Mouse (Mus musculus) cerebellum, adult 2 months (tissue): ENCODE data around the gene Adgrl1.

ENCODE experiments used
- CTCF ChIP-seq: fragments of 200-500 bp; IDR thresholded peaks from 2 replicates; pipeline ENCODE4 v1.5.1; 2011; ENCODE audit warnings: low read depth, mild to moderate bottlenecking, control low read depth, low read length, moderate library complexity, borderline replicate concordance; ENCODE audit not compliant: insufficient read depth
- POLR2A ChIP-seq: fragments of 200-500 bp; IDR thresholded peaks from 2 replicates; pipeline ENCODE4 v1.6.1; 2011; ENCODE audit warnings: low read length, control low read depth, borderline replicate concordance; ENCODE audit not compliant: insufficient read depth

GRCm38 (mm10) chr8:83971661-83972060 lies 71.8 kb downstream of the Adgrl1 start:
- TF ChIP-seq CTCF (no peak), POLR2A (no peak)
